Mouse (Mus musculus): ENCODE results near the gene Erg28. TPM values are rescaled to one million over a fixed set of nuclear protein-coding genes. Genes with fewer than 3 reads are reported as not detected.

Gene Erg28
- total RNA-seq, 2 experiments from 2014 or later, result 11.1 to 11.9 TPM

Other genes with a start within 250 kb of the Erg28 start
- gene Jdp2, start 225.5 kb downstream of the Erg28 start, total RNA-seq (2021), result 10 to 100 TPM; 12.6 to 20.2 TPM
- 1 to 10 TPM in 1 of 2 experiments, under 1 TPM in 1; 0.93 to 1.1 TPM for gene Batf, start 137.9 kb downstream of the Erg28 start, total RNA-seq (2021)
- gene Flvcr2, start 78.0 kb downstream of the Erg28 start, total RNA-seq (2021), result 1 to 10 TPM; 3.3 to 3.8 TPM
- 10 to 100 TPM; 14.2 to 15.3 TPM for gene Ttll5, start 109 bp upstream of the Erg28 start, total RNA-seq (2021)

All from heart, postnatal 10 days (tissue).